Mouse (Mus musculus) midbrain, embryonic 12.5 days (tissue): Measurements from ENCODE around the gene Apoa4. TPM values are rescaled to one million over a fixed set of nuclear protein-coding genes. Genes with fewer than 3 reads are reported as not detected.

ENCODE experiments used
- ATAC-seq: fragments of 200-750 bp; cut with Nextera tagmentation; 2 replicates; pipeline ENCODE4 v1.8.0; 2017; ENCODE audit warnings: low read depth, moderate TSS enrichment, moderate library complexity; ENCODE audit not compliant: low FRiP score
- H3K27ac ChIP-seq: fragments of 300-500 bp; sonication (generic); replicated peaks from 2 replicates; pipeline ENCODE4 v1.5.1; 2016; ENCODE audit warnings: mild to moderate bottlenecking
- H3K27me3 ChIP-seq: fragments of 300-500 bp; sonication (generic); 2 replicates; pipeline ENCODE4 v1.6.1; 2016; ENCODE audit warnings: mild to moderate bottlenecking
- H3K36me3 ChIP-seq: fragments of 300-500 bp; sonication (generic); 2 replicates; pipeline ENCODE4 v1.6.1; 2016
- H3K4me1 ChIP-seq: fragments of 300-500 bp; sonication (generic); 2 replicates; pipeline ENCODE4 v1.6.1; 2016
- H3K4me2 ChIP-seq: fragments of 300-500 bp; sonication (generic); replicated peaks from 2 replicates; pipeline ENCODE4 v1.6.1; 2016; ENCODE audit warnings: mild to moderate bottlenecking, moderate library complexity
- H3K4me3 ChIP-seq: fragments of 300-500 bp; sonication (generic); 2 replicates; pipeline ENCODE4 v1.5.1; 2016; ENCODE audit warnings: mild to moderate bottlenecking
- H3K9ac ChIP-seq: fragments of 300-500 bp; sonication (generic); replicated peaks from 2 replicates; pipeline ENCODE4 v1.6.1; 2016; ENCODE audit warnings: mild to moderate bottlenecking, moderate library complexity
- H3K9me3 ChIP-seq: fragments of 300-500 bp; sonication (generic); 2 replicates; pipeline ENCODE4 v1.6.1; 2016; ENCODE audit warnings: mild to moderate bottlenecking
- WGBS: fragments of 180-500 bp; shearing (Covaris S2); methylation state at CpG from one replicate; pipeline ENCODE4 v1.1.7; 2016; 5-methylcytosine and 5-hydroxymethylcytosine counted together
- polyA plus RNA-seq: library from polyadenylated mRNA; unstranded; fragments of >200 nt; fragmentation: Nextera tagmentation; extraction: Ambion mirVana; gene quantifications from 2 replicates; pipeline ENCODE4 v1.2.1, GENCODE M21; 2016

Apoa4 gene
- 0.94 TPM in 1 of 2 replicates, not detected in the other for polyA plus RNA-seq

GRCm38 (mm10) chr9:46240526-46241153 lies at the start of gene Apoa4:
TSS of gene Apoa4 (plus strand) at chr9:46240696.
- Histone ChIP-seq H3K4me3 (no peak within 1 kb of the TSS), H3K4me1 (no peaks in the 10 kb centered on the region), H3K36me3 (no peaks in the 10 kb centered on the region), H3K27me3 (peaks cover 10% of the 10 kb centered on the region; the same call in 1 of the 2 replicates), H3K27ac (no peak within 1 kb of the TSS), H3K9me3 (no peaks in the 10 kb centered on the region), H3K4me2 (no peak within 1 kb of the TSS), H3K9ac (no peak within 1 kb of the TSS)
- ATAC-seq, result no peak
- WGBS, result 66% methylated on average over 7 of the region's 7 CpGs

- Histone ChIP-seq H3K4me2 (no peak overlapping the region), H3K4me3 (no peak overlapping the region), H3K36me3 (peaks cover 24% of the 10 kb centered on the region), H3K27me3 (no peaks in the 10 kb centered on the region), H3K27ac (no peak overlapping the region), H3K4me1 (no peaks in the 10 kb centered on the region), H3K9ac (no peak overlapping the region), H3K9me3 (no peaks in the 10 kb centered on the region)
- WGBS, result 73% methylated on average over 8 of the region's 8 CpGs
- no peak for ATAC-seq
These were observed 49.3 kb upstream of the Apoa4 start for GRCm38 (mm10) chr9:46191234-46191633.

GRCm38 (mm10) chr9:46191644-46192043 lies 48.9 kb upstream of the Apoa4 start:
- H3K4me3 ChIP-seq, result no peak overlapping the region
- H3K4me2 ChIP-seq, result no peak overlapping the region
- H3K36me3 ChIP-seq, result peaks cover 28% of the 10 kb centered on the region
- H3K9me3 ChIP-seq, result no peaks in the 10 kb centered on the region
- 41% methylated on average over 1 of the region's 1 CpGs for WGBS
- no peaks in the 10 kb centered on the region for H3K27me3 ChIP-seq
- no peak overlapping the region for H3K9ac ChIP-seq
- no peak for ATAC-seq
- H3K4me1 ChIP-seq, result no peaks in the 10 kb centered on the region
- H3K27ac ChIP-seq, result no peak overlapping the region

GRCm38 (mm10) chr9:46192642-46193041 lies 47.9 kb upstream of the Apoa4 start:
- Histone ChIP-seq H3K36me3 (peaks cover 30% of the 10 kb centered on the region), H3K27me3 (no peaks in the 10 kb centered on the region), H3K27ac (no peak overlapping the region), H3K9me3 (no peaks in the 10 kb centered on the region), H3K4me2 (no peak overlapping the region), H3K4me1 (no peaks in the 10 kb centered on the region), H3K9ac (no peak overlapping the region), H3K4me3 (no peak overlapping the region)
- 83% methylated on average over 6 of the region's 6 CpGs for WGBS
- ATAC-seq, result no peak

- H3K36me3 ChIP-seq, result peaks cover 49% of the 10 kb centered on the region
- ATAC-seq, result no peak
These were observed 45.7 kb upstream of the Apoa4 start for GRCm38 (mm10) chr9:46194809-46195208.

GRCm38 (mm10) chr9:46196699-46197169 lies 43.8 kb upstream of the Apoa4 start:
- Histone ChIP-seq H3K27ac (no peak overlapping the region), H3K4me2 (no peak overlapping the region), H3K4me3 (no peak overlapping the region), H3K9ac (no peak overlapping the region), H3K36me3 (peaks cover 64% of the 10 kb centered on the region), H3K9me3 (no peaks in the 10 kb centered on the region), H3K27me3 (no peaks in the 10 kb centered on the region), H3K4me1 (no peaks in the 10 kb centered on the region)
- no peak for ATAC-seq
- WGBS, result 90% methylated on average over 12 of the region's 12 CpGs

More at GRCm38 (mm10) chr9:46194809-46195208, 45.7 kb upstream of the Apoa4 start:
- Histone ChIP-seq H3K4me1 (no peaks in the 10 kb centered on the region), H3K4me2 (no peak overlapping the region), H3K27ac (no peak overlapping the region), H3K9me3 (no peaks in the 10 kb centered on the region), H3K4me3 (no peak overlapping the region), H3K27me3 (no peaks in the 10 kb centered on the region), H3K9ac (no peak overlapping the region)
- WGBS, result 90% methylated on average over 8 of the region's 9 CpGs

- peaks cover 72% of the 10 kb centered on the region for H3K36me3 ChIP-seq
- no peaks in the 10 kb centered on the region for H3K4me1 ChIP-seq
- no peaks in the 10 kb centered on the region for H3K9me3 ChIP-seq
- no peak overlapping the region for H3K4me2 ChIP-seq
- WGBS, result 91% methylated on average over 9 of the region's 9 CpGs
- no peak overlapping the region for H3K4me3 ChIP-seq
- no peak for ATAC-seq
- no peaks in the 10 kb centered on the region for H3K27me3 ChIP-seq
- no peak overlapping the region for H3K27ac ChIP-seq
- H3K9ac ChIP-seq, result no peak overlapping the region
These were observed 42.0 kb upstream of the Apoa4 start for GRCm38 (mm10) chr9:46198461-46198860.

- Histone ChIP-seq H3K4me3 (no peak overlapping the region), H3K27ac (no peak overlapping the region), H3K36me3 (peaks cover 72% of the 10 kb centered on the region), H3K9me3 (no peaks in the 10 kb centered on the region), H3K4me2 (no peak overlapping the region), H3K27me3 (no peaks in the 10 kb centered on the region), H3K4me1 (no peaks in the 10 kb centered on the region), H3K9ac (no peak overlapping the region)
- ATAC-seq, result no peak
- WGBS, result 85% methylated on average over 7 of the region's 7 CpGs
These were observed 41.6 kb upstream of the Apoa4 start for GRCm38 (mm10) chr9:46198936-46199335.

GRCm38 (mm10) chr9:46199609-46200008 lies 40.9 kb upstream of the Apoa4 start:
- Histone ChIP-seq H3K36me3 (peaks cover 72% of the 10 kb centered on the region), H3K9me3 (no peaks in the 10 kb centered on the region), H3K4me2 (no peak overlapping the region), H3K4me1 (no peaks in the 10 kb centered on the region), H3K27ac (no peak overlapping the region), H3K27me3 (no peaks in the 10 kb centered on the region), H3K4me3 (no peak overlapping the region), H3K9ac (no peak overlapping the region)
- no peak for ATAC-seq
- 90% methylated on average over 2 of the region's 2 CpGs for WGBS

- no peaks in the 10 kb centered on the region for H3K9me3 ChIP-seq
- no peaks in the 10 kb centered on the region for H3K27me3 ChIP-seq
- no peaks in the 10 kb centered on the region for H3K4me1 ChIP-seq
- H3K4me2 ChIP-seq, result no peak overlapping the region
- 85% methylated on average over 10 of the region's 10 CpGs for WGBS
- ATAC-seq, result no peak
- H3K9ac ChIP-seq, result no peak overlapping the region
- H3K36me3 ChIP-seq, result peaks cover 73% of the 10 kb centered on the region
- no peak overlapping the region for H3K4me3 ChIP-seq
- no peak overlapping the region for H3K27ac ChIP-seq
These were observed 33.5 kb upstream of the Apoa4 start for GRCm38 (mm10) chr9:46206834-46207500.

GRCm38 (mm10) chr9:46207501-46207869 lies 33.0 kb upstream of the Apoa4 start:
- no peak for ATAC-seq
- Histone ChIP-seq H3K4me3 (no peak overlapping the region), H3K9me3 (no peaks in the 10 kb centered on the region), H3K27ac (no peak overlapping the region), H3K36me3 (peaks cover 73% of the 10 kb centered on the region), H3K4me1 (no peaks in the 10 kb centered on the region), H3K9ac (no peak overlapping the region), H3K27me3 (no peaks in the 10 kb centered on the region), H3K4me2 (no peak overlapping the region)
- WGBS, result 81% methylated on average over 6 of the region's 6 CpGs

GRCm38 (mm10) chr9:46208401-46208974 lies 32.0 kb upstream of the Apoa4 start:
- Histone ChIP-seq H3K4me1 (no peaks in the 10 kb centered on the region), H3K36me3 (peaks cover 83% of the 10 kb centered on the region), H3K4me3 (no peak overlapping the region), H3K27ac (no peak overlapping the region), H3K9ac (no peak overlapping the region), H3K9me3 (no peaks in the 10 kb centered on the region), H3K27me3 (no peaks in the 10 kb centered on the region), H3K4me2 (no peak overlapping the region)
- 86% methylated on average over 13 of the region's 13 CpGs for WGBS
- ATAC-seq, result no peak
